Mouse (Mus musculus) heart, embryonic 10.5 days (tissue): ENCODE measurements around the gene Strc. TPM values are rescaled to one million over a fixed set of nuclear protein-coding genes. Genes with fewer than 3 reads are reported as not detected.
"Not testable (repeated sequence)": the region's sequence is repeated elsewhere in the genome, so short reads cannot be mapped to it uniquely, and the experiment has no call there.

Experiments
- DNase-seq: peaks from one replicate; pipeline ENCODE4 v3.0.0-alpha.2; 2017; ENCODE audit warnings: low spot score
- H3K27ac ChIP-seq: fragments of 300-500 bp; sonication (generic); 2 replicates; pipeline ENCODE4 v1.5.1; 2016; ENCODE audit warnings: mild to moderate bottlenecking
- H3K27me3 ChIP-seq: fragments of 300-500 bp; sonication (generic); 2 replicates; pipeline ENCODE4 v1.6.1; 2016; ENCODE audit warnings: mild to moderate bottlenecking; ENCODE audit not compliant: poor library complexity, insufficient read depth, severe bottlenecking
- H3K36me3 ChIP-seq: fragments of 300-500 bp; sonication (generic); 2 replicates; pipeline ENCODE4 v1.6.1; 2016; ENCODE audit warnings: mild to moderate bottlenecking, moderate library complexity
- H3K4me1 ChIP-seq: fragments of 300-500 bp; sonication (generic); 2 replicates; pipeline ENCODE4 v1.6.1; 2016; ENCODE audit warnings: mild to moderate bottlenecking
- H3K4me3 ChIP-seq: fragments of 300-500 bp; sonication (generic); 2 replicates; pipeline ENCODE4 v1.5.1; 2016; ENCODE audit warnings: mild to moderate bottlenecking, moderate library complexity
- H3K9me3 ChIP-seq: fragments of 300-500 bp; sonication (generic); 2 replicates; pipeline ENCODE4 v1.6.1; 2016; ENCODE audit warnings: mild to moderate bottlenecking, moderate library complexity
- WGBS: fragments of 180-500 bp; shearing (Covaris S2); methylation state at CpG from one replicate; pipeline ENCODE4 v1.1.7; 2016; 5-methylcytosine and 5-hydroxymethylcytosine counted together
- polyA plus RNA-seq: library from polyadenylated mRNA; unstranded; fragments of >200 nt; fragmentation: Nextera tagmentation; extraction: Ambion mirVana; gene quantifications from 2 replicates; pipeline ENCODE4 v1.2.1, GENCODE M21; 2016

The Strc gene
- polyA plus RNA-seq = not detected in 2 replicates

- 92% methylated on average over 17 of the region's 17 CpGs for WGBS
- H3K27ac ChIP-seq, H3K9me3 ChIP-seq, DNase-seq, H3K4me3 ChIP-seq, H3K4me1 ChIP-seq, H3K27me3 ChIP-seq, H3K36me3 ChIP-seq: not testable (repeated sequence)
Observed at GRCm38 (mm10) chr2:121386961-121387575, at the start of gene Strc. Gene Strc, minus strand, starts transcription at chr2:121387168.

DNA sequence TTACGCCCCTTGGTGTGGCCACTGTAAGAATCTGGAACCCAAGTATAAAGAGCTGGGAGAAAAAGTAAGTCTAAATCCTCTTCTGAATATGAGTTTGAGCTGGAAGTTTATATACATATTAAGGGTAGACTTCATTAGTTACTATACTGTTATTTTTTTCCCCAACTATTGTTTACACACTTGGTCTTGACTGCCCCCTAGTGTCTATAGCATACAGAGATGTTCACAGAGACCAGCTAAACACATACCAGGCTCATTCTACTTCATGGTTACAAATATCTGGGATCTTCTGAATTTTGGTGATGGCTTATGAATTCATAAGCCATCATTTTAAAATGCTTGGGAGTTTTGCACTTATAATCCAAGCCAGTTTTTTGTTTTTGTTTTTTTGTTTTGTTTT, 47.9 kb upstream of the Strc start:
- no peak for DNase-seq
- Histone ChIP-seq H3K4me1 (no peaks in the 10 kb centered on the region), H3K4me3 (no peak overlapping the region), H3K36me3 (peaks cover 95% of the 10 kb centered on the region), H3K27ac (no peak overlapping the region), H3K9me3 (no peaks in the 10 kb centered on the region), H3K27me3 (no peaks in the 10 kb centered on the region)
- WGBS = 87% methylated on average over 1 of the region's 1 CpGs

- Histone ChIP-seq H3K27me3 (no peaks in the 10 kb centered on the region), H3K4me3 (no peak overlapping the region), H3K36me3 (peaks cover 96% of the 10 kb centered on the region), H3K27ac (no peak overlapping the region), H3K9me3 (no peaks in the 10 kb centered on the region), H3K4me1 (no peaks in the 10 kb centered on the region)
- DNase-seq = no peak
- 88% methylated on average over 2 of the region's 2 CpGs for WGBS
Observed at GRCm38 (mm10) chr2:121425890-121426289, 38.9 kb upstream of the Strc start.

- Histone ChIP-seq H3K27me3 (no peaks in the 10 kb centered on the region), H3K4me3 (no peak overlapping the region), H3K36me3 (peaks cover 92% of the 10 kb centered on the region), H3K27ac (no peak overlapping the region), H3K9me3 (no peaks in the 10 kb centered on the region), H3K4me1 (no peaks in the 10 kb centered on the region)
- 92% methylated on average over 2 of the region's 2 CpGs for WGBS
- no peak for DNase-seq
Observed at GRCm38 (mm10) chr2:121423166-121423565, 36.2 kb upstream of the Strc start.

DNA sequence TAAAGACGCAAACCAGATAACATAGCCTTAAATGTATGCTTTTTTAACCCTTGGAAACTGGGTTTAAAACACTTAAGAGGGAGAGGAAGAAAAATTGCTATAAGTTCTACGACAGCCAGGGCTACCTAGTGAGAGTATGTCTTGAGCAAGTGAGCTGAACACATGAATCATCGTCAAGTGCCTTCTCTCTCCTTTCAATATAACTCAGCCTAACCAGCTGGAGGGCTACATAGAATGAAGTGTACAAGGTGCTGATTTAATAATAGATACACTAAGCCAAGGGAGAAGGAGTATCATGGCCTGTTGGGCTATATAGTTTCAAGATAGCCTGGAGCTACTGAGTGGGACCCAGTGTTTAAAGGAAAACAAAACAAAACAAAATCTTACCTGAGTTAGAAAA, 31.5 kb upstream of the Strc start:
- H3K4me3 ChIP-seq = no peak overlapping the region
- 90% methylated on average over 3 of the region's 3 CpGs for WGBS
- H3K4me1 ChIP-seq = peaks cover 20% of the 10 kb centered on the region; the same call in 1 of the 2 replicates
- DNase-seq = no peak
- no peaks in the 10 kb centered on the region for H3K9me3 ChIP-seq
- H3K36me3 ChIP-seq = peaks cover 67% of the 10 kb centered on the region
- H3K27me3 ChIP-seq = no peaks in the 10 kb centered on the region
- no peak overlapping the region for H3K27ac ChIP-seq

DNA sequence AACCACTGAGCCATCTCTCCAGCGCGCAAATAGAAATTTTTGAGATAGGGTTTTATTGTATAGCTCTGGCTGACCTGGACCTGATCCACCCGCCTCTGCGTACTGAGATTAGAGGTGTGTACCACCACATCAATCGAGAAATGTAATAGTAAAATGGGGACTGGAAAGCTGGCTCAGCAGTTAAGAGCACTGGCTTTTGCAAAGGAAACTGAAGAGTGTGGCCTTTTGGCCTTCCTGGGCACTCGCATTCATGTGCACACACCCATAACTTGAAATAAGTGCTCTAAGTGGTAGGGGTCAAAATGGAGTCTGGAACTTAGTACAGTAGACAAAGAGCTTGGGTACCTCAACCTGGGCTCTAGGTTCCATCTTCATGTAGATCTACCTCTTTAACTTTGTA, 29.4 kb upstream of the Strc start:
- Histone ChIP-seq H3K27ac (no peak overlapping the region), H3K9me3 (no peaks in the 10 kb centered on the region), H3K4me3 (0 out of 2 replicates have a peak overlapping the region, but pooled peaks have one; percentile 15), H3K36me3 (peaks cover 47% of the 10 kb centered on the region), H3K27me3 (no peaks in the 10 kb centered on the region), H3K4me1 (peaks cover 24% of the 10 kb centered on the region; the same call in 1 of the 2 replicates)
- WGBS = 88% methylated on average over 6 of the region's 6 CpGs
- no peak for DNase-seq

GRCm38 (mm10) chr2:121415591-121415990, 28.6 kb upstream of the Strc start:
- no peaks in the 10 kb centered on the region for H3K9me3 ChIP-seq

DNA sequence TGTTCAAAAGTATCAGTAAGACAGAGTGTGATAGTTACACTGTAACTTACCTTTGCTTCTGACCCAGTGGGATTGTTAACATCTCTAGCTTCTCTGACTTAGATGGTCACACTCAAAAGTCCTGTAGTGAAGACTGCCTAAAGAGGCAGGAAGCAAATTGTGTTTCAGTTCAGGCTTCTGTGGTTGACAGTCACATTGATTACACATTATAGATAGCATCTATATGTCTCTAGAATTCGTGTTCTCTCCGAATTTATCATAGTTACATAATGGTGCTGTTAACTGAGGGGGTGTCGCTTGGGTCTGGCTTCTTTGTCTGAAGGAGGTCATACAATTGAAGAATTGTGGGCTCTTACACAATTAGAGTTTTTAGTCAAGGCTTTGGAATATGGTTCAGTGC, 28.1 kb upstream of the Strc start:
- Histone ChIP-seq H3K36me3 (peaks cover 38% of the 10 kb centered on the region), H3K4me1 (peaks cover 24% of the 10 kb centered on the region; the same call in 1 of the 2 replicates), H3K9me3 (no peaks in the 10 kb centered on the region), H3K27ac (0 out of 2 replicates have a peak overlapping the region, but pooled peaks have one; percentile 99), H3K27me3 (no peaks in the 10 kb centered on the region), H3K4me3 (peak overlapping the region; percentile 99)
- WGBS = 51% methylated on average over 3 of the region's 3 CpGs
- no peak for DNase-seq

More at GRCm38 (mm10) chr2:121415591-121415990, 28.6 kb upstream of the Strc start:
- Histone ChIP-seq H3K4me3 (peak overlapping the region; percentile 99), H3K36me3 (peaks cover 40% of the 10 kb centered on the region), H3K27me3 (no peaks in the 10 kb centered on the region), H3K27ac (no peak overlapping the region), H3K4me1 (peaks cover 24% of the 10 kb centered on the region; the same call in 1 of the 2 replicates)
- WGBS = 78% methylated on average over 3 of the region's 3 CpGs
- no peak for DNase-seq

- peak overlapping the region; percentile 99 for H3K27ac ChIP-seq
- peak; percentile 84 for DNase-seq
- H3K36me3 ChIP-seq = peaks cover 31% of the 10 kb centered on the region
- peaks cover 24% of the 10 kb centered on the region; the same call in 1 of the 2 replicates for H3K4me1 ChIP-seq
- H3K9me3 ChIP-seq = no peaks in the 10 kb centered on the region
- no peaks in the 10 kb centered on the region for H3K27me3 ChIP-seq
- under 1% methylated on average over 32 of the region's 32 CpGs for WGBS
- H3K4me3 ChIP-seq = peak overlapping the region; percentile 99
Observed at GRCm38 (mm10) chr2:121414139-121414685, 27.2 kb upstream of the Strc start.

DNA sequence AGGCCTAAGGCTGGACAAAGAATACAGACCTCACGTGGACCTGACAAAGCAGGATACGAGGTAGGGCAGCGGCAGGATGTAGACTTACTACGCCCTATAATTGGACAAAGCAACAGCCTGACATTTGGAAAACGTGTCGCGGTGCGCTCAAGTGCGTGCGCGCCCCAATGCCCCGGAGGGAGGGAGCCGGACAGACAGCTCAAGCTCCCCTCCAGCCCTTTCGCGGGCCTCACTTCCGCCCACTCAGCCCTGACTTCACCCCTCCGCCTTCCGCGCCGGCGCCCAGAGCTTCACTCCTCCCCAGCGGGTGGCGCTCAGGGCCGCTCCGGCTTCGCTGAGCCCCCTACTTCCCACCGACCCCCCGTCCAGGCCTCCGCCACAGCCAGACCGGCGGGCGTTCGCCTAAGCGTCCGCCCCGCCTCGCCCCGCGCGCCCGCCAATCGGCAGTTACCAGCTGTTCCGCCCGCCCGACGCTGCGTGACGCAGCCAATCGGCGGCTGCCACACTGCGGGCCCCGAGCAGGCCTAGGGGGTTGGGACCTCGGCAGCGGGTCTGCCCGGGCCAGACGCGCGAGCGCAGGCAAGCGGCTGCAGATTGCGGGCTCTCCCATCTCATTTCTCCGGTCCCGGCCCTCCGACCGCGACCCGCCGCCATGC, 26.5 kb upstream of the Strc start, which contains the start of the genes Pdia3 and Catsper2:
Pdia3 (plus strand) TSS at position 389 of the 656 bp plus-strand sequence.
Catsper2 (minus strand) TSS at position 406 of the 656 bp plus-strand sequence.
- peaks cover 24% of the 10 kb centered on the region; the same call in 1 of the 2 replicates for H3K4me1 ChIP-seq
- under 1% methylated on average over 68 of the region's 68 CpGs for WGBS

DNA sequence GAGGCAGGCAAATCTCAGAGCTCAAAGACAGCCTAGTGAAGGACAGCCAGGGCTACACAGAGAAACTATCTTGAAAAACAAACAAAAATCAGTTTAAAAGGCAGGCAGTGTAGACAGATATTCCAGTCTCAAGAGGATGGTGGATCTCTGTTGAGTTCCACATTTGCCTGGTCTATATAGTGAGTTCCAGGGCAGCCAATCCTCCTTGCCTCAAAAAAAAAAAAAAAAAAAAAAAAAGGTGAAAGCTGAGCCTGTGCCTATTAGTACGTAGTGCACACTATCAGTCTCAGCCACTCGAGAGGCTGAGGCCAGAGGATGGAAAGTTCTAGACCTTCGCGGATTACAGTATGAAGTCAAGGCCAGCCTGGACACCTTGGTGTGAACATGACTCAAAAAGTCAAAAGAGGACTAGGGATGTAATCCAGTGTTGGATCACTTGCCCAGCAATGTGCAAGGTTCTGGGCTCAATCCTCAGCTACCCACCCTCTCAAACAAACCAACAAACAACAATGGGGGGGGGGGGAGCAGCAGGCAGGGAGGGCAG, 25.9 kb upstream of the Strc start:
- Histone ChIP-seq H3K27me3 (no peaks in the 10 kb centered on the region), H3K27ac (peak overlapping the region; percentile 99), H3K4me3 (peak overlapping the region; percentile 99), H3K4me1 (peaks cover 24% of the 10 kb centered on the region; the same call in 1 of the 2 replicates), H3K36me3 (peaks cover 18% of the 10 kb centered on the region), H3K9me3 (no peaks in the 10 kb centered on the region)
- DNase-seq = no peak
- WGBS = 9% methylated on average over 4 of the region's 4 CpGs

More for the DNA sequence above, 26.5 kb upstream of the Strc start, which contains the start of the genes Pdia3 and Catsper2:
- peaks cover 24% of the 10 kb centered on the region for H3K36me3 ChIP-seq
- peak within 1 kb of the TSS; percentile 99 for H3K4me3 ChIP-seq
- H3K27ac ChIP-seq = peak within 1 kb of the TSS; percentile 99
- peak; percentile 99 for DNase-seq
- no peaks in the 10 kb centered on the region for H3K9me3 ChIP-seq
- no peaks in the 10 kb centered on the region for H3K27me3 ChIP-seq

GRCm38 (mm10) chr2:121408160-121408559, 21.2 kb upstream of the Strc start:
- Histone ChIP-seq H3K36me3 (no peaks in the 10 kb centered on the region), H3K4me1 (0 out of 2 replicates have a peak, but pooled peaks cover 1% of the 10 kb centered on the region), H3K27ac (no peak overlapping the region), H3K27me3 (no peaks in the 10 kb centered on the region), H3K4me3 (no peak overlapping the region), H3K9me3 (no peaks in the 10 kb centered on the region)
- DNase-seq = no peak
- 31% methylated on average over 4 of the region's 4 CpGs for WGBS

DNA sequence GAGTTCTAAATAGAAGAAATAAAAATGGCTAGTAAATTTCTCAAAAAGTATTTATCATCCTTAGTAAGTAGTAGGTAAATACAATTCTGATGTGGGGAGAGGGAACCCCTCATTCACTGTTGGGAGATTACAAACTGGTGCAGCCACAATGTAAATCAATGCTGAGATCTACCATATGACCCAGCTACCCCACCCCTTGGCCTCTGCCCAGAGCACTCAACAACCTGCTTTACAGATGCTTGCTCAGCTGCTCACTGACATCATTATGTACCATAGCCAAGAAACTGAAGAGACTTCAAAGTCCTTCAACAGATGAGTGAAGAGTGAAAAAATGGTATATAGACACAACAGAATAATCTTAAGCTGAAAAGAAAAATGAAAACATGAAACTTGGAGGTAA, 16.3 kb upstream of the Strc start:
- Histone ChIP-seq H3K4me3 (no peak overlapping the region), H3K36me3 (no peaks in the 10 kb centered on the region), H3K4me1 (no peaks in the 10 kb centered on the region), H3K9me3 (no peaks in the 10 kb centered on the region), H3K27me3 (no peaks in the 10 kb centered on the region), H3K27ac (no peak overlapping the region)
- no peak for DNase-seq
